Mouse (Mus musculus) erythroblast, embryonic 14.5 days (primary cell): Measurements from ENCODE around the gene Upp2.

Experiments
- GATA1 ChIP-seq: IDR thresholded peaks from 2 replicates; pipeline ENCODE4 v1.6.1; 2012; ENCODE audit warnings: low read length, inconsistent platforms, mixed read lengths
- TAL1 ChIP-seq: IDR thresholded peaks from 3 replicates; pipeline ENCODE4 v1.6.1; 2012; ENCODE audit warnings: low read length, inconsistent platforms, mixed read lengths

DNA sequence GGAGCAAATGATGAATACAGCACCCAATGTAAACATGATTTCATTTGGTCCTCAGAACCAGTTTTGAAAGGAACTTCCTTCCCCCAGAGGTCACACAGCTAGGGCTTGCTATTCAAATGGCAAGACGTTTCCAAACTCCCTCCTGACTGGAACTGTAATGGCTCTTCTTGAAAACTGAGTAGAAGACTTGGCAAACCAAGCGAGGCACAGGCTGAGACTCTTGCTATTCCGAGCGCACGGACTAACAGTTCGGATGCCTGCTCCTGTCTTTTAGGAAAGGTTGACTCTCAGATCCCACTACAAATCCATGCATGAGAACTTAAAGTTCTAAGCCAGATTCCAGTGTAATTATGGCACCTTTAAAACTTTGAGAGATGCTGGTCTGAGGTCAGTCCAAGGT lies 136.5 kb downstream of the Upp2 start:
- TF ChIP-seq GATA1 (no peak), TAL1 (no peak)
